Mouse (Mus musculus): ENCODE results near the gene Git1.

GRCm38 (mm10) chr11:77529644-77530043 is 36.3 kb downstream of the Git1 start:
- no peak for TF ChIP-seq CTCF (conservative IDR thresholded peaks at IDR 0.05 in 1 of 2, IDR thresholded peaks at IDR 0.05 in 1 of 2; ENCODE audit: low read depth in 2 of 2, low read length in 2 of 2)
- TF ChIP-seq MXI1 (IDR thresholded peaks at IDR 0.05; ENCODE audit: low read depth, low read length): no peak
- TF ChIP-seq MAX (IDR thresholded peaks at IDR 0.05; ENCODE audit: low read length): no peak
- TF ChIP-seq EP300 (IDR thresholded peaks at IDR 0.05; ENCODE audit: low read length): no peak
- no peak for TF ChIP-seq POLR2A (IDR thresholded peaks at IDR 0.05; ENCODE audit: low read depth, low read length)
- no peak for TF ChIP-seq BHLHE40 (IDR thresholded peaks at IDR 0.05; ENCODE audit: low read depth, low read length)
- TF ChIP-seq NELFE (IDR thresholded peaks at IDR 0.05; ENCODE audit: low read depth, low read length): no peak
- TF ChIP-seq NRF1 (IDR thresholded peaks at IDR 0.05; ENCODE audit: low read depth, low read length): no peak
- no peak for TF ChIP-seq HCFC1 (IDR thresholded peaks at IDR 0.05; ENCODE audit: low read depth, low read length)
- no peak for TF ChIP-seq TCF12 (IDR thresholded peaks at IDR 0.05; ENCODE audit: low read depth, low read length)
- no peak for TF ChIP-seq E2F4 (IDR thresholded peaks at IDR 0.05; ENCODE audit: insufficient replicate concordance, low read depth, low read length)
- TF ChIP-seq RAD21 (IDR thresholded peaks at IDR 0.05; ENCODE audit: low read depth, low read length): no peak
- TF ChIP-seq MYC (IDR thresholded peaks at IDR 0.05; ENCODE audit: low read depth, low read length): no peak
- no peak for TF ChIP-seq ZC3H11A (IDR thresholded peaks at IDR 0.05; ENCODE audit: low read depth, low read length)

All from CH12.LX (cell line).